Mouse (Mus musculus): ENCODE data around the gene 1700001K19Rik. TPM values are rescaled to one million over a fixed set of nuclear protein-coding genes. Genes with fewer than 3 reads are reported as not detected.

Gene 1700001K19Rik
- polyA plus RNA-seq, 1 experiment from 2014 or later = not detected

GRCm38 (mm10) chr12:110636293-110636692, 46.1 kb downstream of the 1700001K19Rik start:
- Histone ChIP-seq H3K4me1 (replicated peaks) (no peaks in the 10 kb centered on the region), H3K9me3 (no peaks in the 10 kb centered on the region), H3K4me3 (no peak overlapping the region), H3K27ac (no peak overlapping the region), H3K27me3 (ENCODE audit: insufficient read depth, poor library complexity, severe bottlenecking) (no peaks in the 10 kb centered on the region), H3K36me3 (peaks cover 100% of the 10 kb centered on the region)
- WGBS = 94% methylated on average over 12 of the region's 12 CpGs
- DNase-seq (ENCODE audit: low spot score) = no peak

- no peak for DNase-seq (ENCODE audit: low spot score)
- Histone ChIP-seq H3K27me3 (ENCODE audit: insufficient read depth, poor library complexity, severe bottlenecking) (no peaks in the 10 kb centered on the region), H3K9me3 (no peaks in the 10 kb centered on the region), H3K4me3 (no peak overlapping the region), H3K27ac (no peak overlapping the region), H3K36me3 (peaks cover 100% of the 10 kb centered on the region), H3K4me1 (replicated peaks) (no peaks in the 10 kb centered on the region)
- WGBS = 95% methylated on average over 11 of the region's 11 CpGs
These were observed 52.4 kb downstream of the 1700001K19Rik start for GRCm38 (mm10) chr12:110630056-110630455.

Other genes starting within 250 kb of the 1700001K19Rik start
- gene Ppp2r5c, start 235.5 kb downstream of the 1700001K19Rik start, polyA plus RNA-seq (2016; fragmentation: Nextera tagmentation; extraction: Ambion mirVana) = 139 and 146 TPM in 2 replicates
- 70.8 and 74.2 TPM in 2 replicates for gene Dync1h1, start 81.2 kb downstream of the 1700001K19Rik start, polyA plus RNA-seq (2016; fragmentation: Nextera tagmentation; extraction: Ambion mirVana)
- gene Hsp90aa1, start 20.1 kb upstream of the 1700001K19Rik start, polyA plus RNA-seq (2016; fragmentation: Nextera tagmentation; extraction: Ambion mirVana) = 893 and 1,134 TPM in 2 replicates
- 23.3 and 24.4 TPM in 2 replicates for gene Wdr20, start 55.3 kb upstream of the 1700001K19Rik start, polyA plus RNA-seq (2016; fragmentation: Nextera tagmentation; extraction: Ambion mirVana)
- 10.5 and 14.2 TPM in 2 replicates for gene Mok, start 158.3 kb upstream of the 1700001K19Rik start, polyA plus RNA-seq (2016; fragmentation: Nextera tagmentation; extraction: Ambion mirVana)
- 4.2 and 5.1 TPM in 2 replicates for gene Zfp839, start 167.6 kb upstream of the 1700001K19Rik start, polyA plus RNA-seq (2016; fragmentation: Nextera tagmentation; extraction: Ambion mirVana)
- gene Cinp, start 206.5 kb upstream of the 1700001K19Rik start, polyA plus RNA-seq (2016; fragmentation: Nextera tagmentation; extraction: Ambion mirVana) = 82.0 and 92.8 TPM in 2 replicates
- 6.5 and 7.0 TPM in 2 replicates for gene Tecpr2, start 206.6 kb upstream of the 1700001K19Rik start, polyA plus RNA-seq (2016; fragmentation: Nextera tagmentation; extraction: Ambion mirVana)

All from hindbrain, embryonic 10.5 days (tissue).